Mouse (Mus musculus) intestine, embryonic 14.5 days (tissue): Measurements from ENCODE around the gene Ptprg. TPM values are rescaled to one million over a fixed set of nuclear protein-coding genes. Genes with fewer than 3 reads are reported as not detected.

Source experiments
- ATAC-seq: fragments of 200-750 bp; cut with Nextera tagmentation; replicated peaks from 2 replicates; pipeline ENCODE4 v1.8.0; 2017; ENCODE audit warnings: low read depth, moderate number of reproducible peaks, moderate TSS enrichment, moderate library complexity; ENCODE audit not compliant: low FRiP score, low TSS enrichment
- DNase-seq: peaks from one replicate; pipeline ENCODE4 v3.0.0-alpha.2; 2018; ENCODE audit warnings: low spot score
- H3K27ac ChIP-seq: fragments of 300-500 bp; sonication (generic); 2 replicates; pipeline ENCODE4 v1.5.1; 2014; ENCODE audit warnings: low read depth, mild to moderate bottlenecking, control low read depth
- H3K27me3 ChIP-seq: fragments of 300-500 bp; sonication (generic); replicated peaks from 2 replicates; pipeline ENCODE4 v1.6.1; 2014; ENCODE audit warnings: low read length, control low read depth; ENCODE audit not compliant: control insufficient read depth, insufficient read depth
- H3K36me3 ChIP-seq: fragments of 300-500 bp; sonication (generic); 2 replicates; pipeline ENCODE4 v1.6.1; 2014; ENCODE audit warnings: low read length, control low read depth; ENCODE audit not compliant: control insufficient read depth, insufficient read depth
- H3K4me1 ChIP-seq: fragments of 300-500 bp; sonication (generic); replicated peaks from 2 replicates; pipeline ENCODE4 v1.6.1; 2014; ENCODE audit warnings: low read length, control low read depth, mixed read lengths; ENCODE audit not compliant: control insufficient read depth, insufficient read depth
- H3K4me2 ChIP-seq: fragments of 300-500 bp; sonication (generic); 2 replicates; pipeline ENCODE4 v1.6.1; 2014; ENCODE audit warnings: low read length
- H3K4me3 ChIP-seq: fragments of 300-500 bp; sonication (generic); 2 replicates; pipeline ENCODE4 v1.5.1; 2014; ENCODE audit warnings: low read depth, low read length, control low read depth, mixed read lengths
- H3K9ac ChIP-seq: fragments of 300-500 bp; sonication (generic); 2 replicates; pipeline ENCODE4 v1.6.1; 2014; ENCODE audit warnings: mild to moderate bottlenecking, low read length
- H3K9me3 ChIP-seq: fragments of 300-500 bp; sonication (generic); 2 replicates; pipeline ENCODE4 v1.6.1; 2016; ENCODE audit warnings: low read length, control low read depth; ENCODE audit not compliant: control insufficient read depth
- WGBS: fragments of 180-500 bp; shearing (Covaris S2); extraction: QIAGEN DNeasy Blood & Tissue Kit; methylation state at CpG from one replicate; pipeline ENCODE4 v1.1.7; 2014; 5-methylcytosine and 5-hydroxymethylcytosine counted together
- polyA plus RNA-seq: library from polyadenylated mRNA; unstranded; fragments of >200 nt; fragmentation: Nextera tagmentation; extraction: Ambion mirVana; gene quantifications from 2 replicates; pipeline ENCODE4 v1.2.1, GENCODE M21; 2014

Ptprg gene
- polyA plus RNA-seq, 1 experiment from 2014 or later, result 25.1 TPM

DNA sequence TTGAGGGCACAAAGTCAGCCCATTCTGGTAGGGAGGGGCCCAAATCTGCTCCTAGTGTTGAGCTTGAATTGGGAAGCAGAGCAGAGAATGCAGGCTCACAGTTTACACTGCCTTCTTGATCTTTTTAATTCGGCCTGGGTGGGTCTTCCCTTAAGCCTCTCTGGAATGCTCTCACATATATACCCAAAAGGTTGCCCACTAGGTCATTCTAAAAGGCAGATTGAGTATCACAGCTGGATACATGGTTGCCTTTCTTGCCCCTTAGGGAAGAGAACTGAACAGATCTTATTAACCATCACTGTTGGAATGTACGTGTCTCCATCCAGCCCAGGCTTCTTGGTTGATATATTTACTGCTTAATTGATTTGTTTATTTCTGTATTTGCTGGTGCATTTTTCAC, 349.5 kb downstream of the Ptprg start:
- H3K36me3 ChIP-seq, result no peaks in the 10 kb centered on the region
- 67% methylated on average over 2 of the region's 2 CpGs for WGBS
- H3K27me3 ChIP-seq, result no peaks in the 10 kb centered on the region
- H3K27ac ChIP-seq, result no peak overlapping the region
- H3K4me1 ChIP-seq, result no peaks in the 10 kb centered on the region
- no peaks in the 10 kb centered on the region for H3K9me3 ChIP-seq
- H3K4me2 ChIP-seq, result no peak overlapping the region
- no peak overlapping the region for H3K9ac ChIP-seq
- DNase-seq (no peak), ATAC-seq (no peak)
- no peak overlapping the region for H3K4me3 ChIP-seq

GRCm38 (mm10) chr14:11906130-11906675, 352.9 kb downstream of the Ptprg start:
- no peak for DNase-seq
- Histone ChIP-seq H3K4me2 (no peak overlapping the region), H3K36me3 (no peaks in the 10 kb centered on the region), H3K4me1 (no peaks in the 10 kb centered on the region), H3K27ac (no peak overlapping the region), H3K27me3 (no peaks in the 10 kb centered on the region), H3K4me3 (no peak overlapping the region), H3K9ac (no peak overlapping the region), H3K9me3 (no peaks in the 10 kb centered on the region)
- 88% methylated on average over 5 of the region's 5 CpGs for WGBS
- no peak for ATAC-seq

DNA sequence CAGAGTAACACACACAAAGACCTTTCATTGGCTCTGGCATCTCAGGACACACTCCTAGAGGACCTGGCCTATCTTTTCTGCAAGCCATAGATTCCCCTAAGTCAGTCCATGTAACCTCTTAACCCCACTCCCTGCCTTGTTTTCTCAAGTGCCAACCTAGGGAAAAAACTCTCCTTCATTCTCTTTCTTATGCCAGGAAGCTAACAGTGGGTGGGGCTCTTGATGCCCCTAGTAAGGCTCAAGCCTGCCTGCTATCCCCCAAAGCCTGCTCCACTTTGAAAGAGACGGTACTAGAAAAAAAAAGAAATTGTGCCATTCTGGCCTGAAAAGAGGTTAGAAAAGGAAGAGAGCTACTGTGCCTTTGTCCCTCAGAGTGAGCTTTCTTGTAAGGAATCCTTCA, 358.9 kb downstream of the Ptprg start:
- DNase-seq, result no peak
- WGBS, result 86% methylated on average over 1 of the region's 1 CpGs
- ATAC-seq, result no peak

GRCm38 (mm10) chr14:11917225-11917624, 363.9 kb downstream of the Ptprg start:
- 87% methylated on average over 5 of the region's 5 CpGs for WGBS
- H3K36me3 ChIP-seq, result no peaks in the 10 kb centered on the region
- no peak overlapping the region for H3K4me2 ChIP-seq
- DNase-seq (no peak), ATAC-seq (no peak)
- H3K9me3 ChIP-seq, result no peaks in the 10 kb centered on the region
- H3K9ac ChIP-seq, result no peak overlapping the region
- H3K4me1 ChIP-seq, result no peaks in the 10 kb centered on the region
- H3K4me3 ChIP-seq, result no peak overlapping the region
- H3K27ac ChIP-seq, result no peak overlapping the region
- no peaks in the 10 kb centered on the region for H3K27me3 ChIP-seq

More for the DNA sequence above, 358.9 kb downstream of the Ptprg start:
- H3K9me3 ChIP-seq, result no peaks in the 10 kb centered on the region
- H3K36me3 ChIP-seq, result no peaks in the 10 kb centered on the region
- no peak overlapping the region for H3K4me3 ChIP-seq
- no peak overlapping the region for H3K4me2 ChIP-seq
- H3K27ac ChIP-seq, result no peak overlapping the region
- H3K27me3 ChIP-seq, result no peaks in the 10 kb centered on the region
- no peak overlapping the region for H3K9ac ChIP-seq
- H3K4me1 ChIP-seq, result no peaks in the 10 kb centered on the region

- H3K9ac ChIP-seq, result no peak overlapping the region
- H3K36me3 ChIP-seq, result no peaks in the 10 kb centered on the region
- H3K27ac ChIP-seq, result no peak overlapping the region
- no peak for ATAC-seq
- H3K4me3 ChIP-seq, result no peak overlapping the region
- H3K4me1 ChIP-seq, result no peaks in the 10 kb centered on the region
- DNase-seq, result no peak
- H3K4me2 ChIP-seq, result no peak overlapping the region
- 68% methylated on average over 2 of the region's 2 CpGs for whole genome bisulfite sequencing
- no peaks in the 10 kb centered on the region for H3K9me3 ChIP-seq
- H3K27me3 ChIP-seq, result no peaks in the 10 kb centered on the region
Measured at GRCm38 (mm10) chr14:11928545-11928944, 375.2 kb downstream of the Ptprg start.

DNA sequence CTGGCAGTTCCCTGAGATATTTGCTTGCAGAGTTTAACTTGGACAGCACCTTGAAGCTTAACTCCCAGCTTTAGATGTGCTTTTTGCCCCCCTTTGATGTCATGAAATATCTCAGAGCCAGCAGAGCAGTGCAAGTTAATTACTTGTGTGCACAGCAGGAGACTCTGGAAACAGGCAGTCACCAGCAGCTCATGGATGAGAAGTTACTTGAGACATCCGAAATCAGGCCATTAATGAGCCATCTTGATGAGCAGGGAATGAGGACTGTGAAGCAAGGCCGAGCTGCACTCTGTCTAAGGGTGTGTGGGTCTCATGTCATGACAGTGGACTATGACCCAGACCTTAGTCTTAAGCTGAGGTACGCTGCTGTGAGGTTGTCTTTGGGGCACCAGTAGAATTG, 379.2 kb downstream of the Ptprg start:
- DNase-seq (no peak), ATAC-seq (no peak)
- H3K9me3 ChIP-seq, result no peaks in the 10 kb centered on the region
- no peak overlapping the region for H3K4me3 ChIP-seq
- H3K9ac ChIP-seq, result no peak overlapping the region
- H3K4me2 ChIP-seq, result no peak overlapping the region
- H3K27me3 ChIP-seq, result no peaks in the 10 kb centered on the region
- no peaks in the 10 kb centered on the region for H3K36me3 ChIP-seq
- no peaks in the 10 kb centered on the region for H3K4me1 ChIP-seq
- H3K27ac ChIP-seq, result no peak overlapping the region
- WGBS, result 66% methylated on average over 3 of the region's 3 CpGs

- DNase-seq, result no peak
- no peaks in the 10 kb centered on the region for H3K4me1 ChIP-seq
- no peak for ATAC-seq
Measured at GRCm38 (mm10) chr14:11934556-11934955, 381.2 kb downstream of the Ptprg start.

DNA sequence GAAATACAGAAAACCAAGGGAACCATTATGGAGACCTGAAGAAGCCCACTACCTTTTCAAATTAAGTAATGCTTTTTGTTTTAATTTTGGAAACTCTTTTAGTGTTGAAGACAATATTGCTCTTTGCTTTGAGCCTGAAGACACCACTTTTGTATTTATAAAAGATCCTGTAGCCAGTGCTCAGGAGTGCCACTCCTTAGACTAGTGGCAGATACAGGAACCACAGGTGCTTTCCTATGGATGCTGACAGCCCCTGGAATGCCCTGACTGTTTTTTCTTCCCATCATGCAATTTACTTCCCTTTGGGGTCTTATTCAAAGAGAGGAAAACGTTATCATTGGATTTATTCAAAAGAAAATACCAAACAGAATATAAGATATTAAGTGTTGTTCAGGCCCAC, 381.9 kb downstream of the Ptprg start:
- Histone ChIP-seq H3K27me3 (no peaks in the 10 kb centered on the region), H3K36me3 (no peaks in the 10 kb centered on the region), H3K4me2 (no peak overlapping the region), H3K9ac (no peak overlapping the region), H3K4me1 (no peaks in the 10 kb centered on the region), H3K4me3 (no peak overlapping the region), H3K9me3 (no peaks in the 10 kb centered on the region), H3K27ac (no peak overlapping the region)
- WGBS, result 43% methylated on average over 1 of the region's 1 CpGs
- ATAC-seq, result no peak
- DNase-seq, result no peak

More at GRCm38 (mm10) chr14:11934556-11934955, 381.2 kb downstream of the Ptprg start:
- no peak overlapping the region for H3K27ac ChIP-seq
- WGBS, result 71% methylated on average over 2 of the region's 2 CpGs
- no peak overlapping the region for H3K9ac ChIP-seq
- no peak overlapping the region for H3K4me3 ChIP-seq
- no peaks in the 10 kb centered on the region for H3K9me3 ChIP-seq
- H3K27me3 ChIP-seq, result no peaks in the 10 kb centered on the region
- no peaks in the 10 kb centered on the region for H3K36me3 ChIP-seq
- H3K4me2 ChIP-seq, result no peak overlapping the region

DNA sequence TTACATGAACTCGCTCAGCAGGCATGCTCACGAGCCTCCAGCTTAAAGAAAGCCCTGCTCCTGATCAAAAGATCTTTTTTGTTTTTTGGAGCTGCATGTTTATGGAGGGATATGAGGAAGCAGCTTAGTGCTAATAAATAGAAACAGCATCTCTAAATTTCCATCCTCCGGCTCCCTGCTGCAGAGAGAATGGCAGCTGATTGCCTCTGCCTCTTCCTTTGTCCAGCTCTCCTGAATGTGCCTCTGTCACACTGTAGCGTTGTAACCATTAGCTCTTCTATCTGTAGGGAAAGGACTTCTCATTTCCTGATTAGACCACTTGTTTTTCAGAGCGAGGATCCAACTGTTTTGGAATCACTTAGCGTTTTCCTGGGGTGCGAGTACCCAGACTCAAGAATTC, 382.4 kb downstream of the Ptprg start:
- Histone ChIP-seq H3K27me3 (no peaks in the 10 kb centered on the region), H3K4me3 (no peak overlapping the region), H3K4me1 (no peaks in the 10 kb centered on the region), H3K9me3 (no peaks in the 10 kb centered on the region), H3K27ac (no peak overlapping the region), H3K4me2 (no peak overlapping the region), H3K36me3 (no peaks in the 10 kb centered on the region), H3K9ac (no peak overlapping the region)
- no peak for ATAC-seq
- WGBS, result 80% methylated on average over 7 of the region's 7 CpGs
- no peak for DNase-seq
